Mouse (Mus musculus): ENCODE results near the gene 1110051M20Rik.

Gene 1110051M20Rik

GRCm38 (mm10) chr2:91413811-91414210 lies 30.7 kb downstream of the 1110051M20Rik start:
- peak; percentile 38 for DNase-seq

DNA sequence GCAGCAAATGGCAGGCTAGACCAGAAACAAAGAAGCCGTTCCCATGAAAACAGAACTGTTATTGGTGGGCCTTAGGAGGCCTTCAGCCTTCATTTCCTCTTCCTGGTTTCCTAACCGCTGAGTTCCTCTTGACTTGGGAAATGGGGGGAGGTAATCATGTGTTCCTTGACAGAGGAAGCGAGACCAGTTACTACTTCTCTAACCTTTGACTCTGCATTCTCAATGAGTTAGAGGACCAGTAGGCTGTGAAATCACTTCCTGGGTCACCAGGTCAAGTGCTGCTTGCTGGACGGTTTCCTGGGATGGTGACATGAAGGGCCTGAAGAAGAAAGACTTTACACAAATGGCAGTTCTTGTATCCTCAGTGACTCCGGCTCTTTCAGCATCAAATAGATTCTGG lies 32.1 kb downstream of the 1110051M20Rik start:
- DNase-seq, result peak; percentile 82

DNA sequence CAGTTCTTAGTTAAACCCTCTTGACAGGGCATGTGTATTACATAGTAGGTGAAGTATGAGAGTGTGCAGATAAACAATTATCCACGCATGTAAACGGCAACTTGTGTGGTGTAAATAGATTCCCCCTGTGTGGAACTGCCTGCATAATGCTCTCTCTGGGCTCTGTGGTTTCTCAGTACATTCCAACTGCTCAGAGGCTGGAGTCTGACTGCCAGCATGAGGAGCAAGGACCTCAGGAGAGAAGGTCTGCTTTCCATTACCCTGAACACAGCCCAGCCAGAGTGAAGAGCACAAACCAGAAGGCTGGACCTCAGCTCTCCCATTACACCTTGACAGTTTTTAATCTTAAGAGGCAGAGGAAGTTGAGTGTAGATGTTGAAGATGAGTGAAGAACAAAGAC lies 33.0 kb downstream of the 1110051M20Rik start:
- DNase-seq, result no peak

GRCm38 (mm10) chr2:91408031-91408430 lies 36.5 kb downstream of the 1110051M20Rik start:
- DNase-seq, result no peak

GRCm38 (mm10) chr2:91405071-91405470 lies 39.4 kb downstream of the 1110051M20Rik start:
- DNase-seq, result no peak

GRCm38 (mm10) chr2:91399727-91400126 lies 44.8 kb downstream of the 1110051M20Rik start:
- DNase-seq, result peak; percentile 20

DNA sequence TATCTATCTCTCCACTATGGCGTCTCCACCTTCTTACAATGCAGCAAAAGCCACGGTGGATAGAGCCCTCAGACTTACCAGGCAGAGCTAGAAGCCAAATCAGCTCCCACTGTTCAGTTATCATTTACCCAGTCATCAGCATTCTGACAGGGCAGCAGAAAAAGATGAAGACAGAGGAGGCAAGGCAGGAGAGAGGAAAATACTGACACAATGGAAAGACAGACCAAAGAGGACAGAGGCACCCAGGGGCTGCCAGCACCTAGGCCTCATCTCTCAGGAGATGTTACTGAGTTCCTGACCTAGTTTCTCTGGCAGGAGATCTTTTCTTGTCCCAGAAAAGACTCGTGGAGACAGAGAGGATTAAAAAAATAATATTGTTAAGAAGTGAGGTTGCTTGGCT lies 45.3 kb downstream of the 1110051M20Rik start:
- no peak for DNase-seq

GRCm38 (mm10) chr2:91394078-91394477 lies 50.4 kb downstream of the 1110051M20Rik start:
- DNase-seq, result no peak

GRCm38 (mm10) chr2:91388738-91389137 lies 55.8 kb downstream of the 1110051M20Rik start:
- DNase-seq, result no peak

GRCm38 (mm10) chr2:91388281-91388680 lies 56.2 kb downstream of the 1110051M20Rik start:
- DNase-seq, result no peak

GRCm38 (mm10) chr2:91387287-91387958 lies 57.1 kb downstream of the 1110051M20Rik start:
- no peak for DNase-seq

DNA sequence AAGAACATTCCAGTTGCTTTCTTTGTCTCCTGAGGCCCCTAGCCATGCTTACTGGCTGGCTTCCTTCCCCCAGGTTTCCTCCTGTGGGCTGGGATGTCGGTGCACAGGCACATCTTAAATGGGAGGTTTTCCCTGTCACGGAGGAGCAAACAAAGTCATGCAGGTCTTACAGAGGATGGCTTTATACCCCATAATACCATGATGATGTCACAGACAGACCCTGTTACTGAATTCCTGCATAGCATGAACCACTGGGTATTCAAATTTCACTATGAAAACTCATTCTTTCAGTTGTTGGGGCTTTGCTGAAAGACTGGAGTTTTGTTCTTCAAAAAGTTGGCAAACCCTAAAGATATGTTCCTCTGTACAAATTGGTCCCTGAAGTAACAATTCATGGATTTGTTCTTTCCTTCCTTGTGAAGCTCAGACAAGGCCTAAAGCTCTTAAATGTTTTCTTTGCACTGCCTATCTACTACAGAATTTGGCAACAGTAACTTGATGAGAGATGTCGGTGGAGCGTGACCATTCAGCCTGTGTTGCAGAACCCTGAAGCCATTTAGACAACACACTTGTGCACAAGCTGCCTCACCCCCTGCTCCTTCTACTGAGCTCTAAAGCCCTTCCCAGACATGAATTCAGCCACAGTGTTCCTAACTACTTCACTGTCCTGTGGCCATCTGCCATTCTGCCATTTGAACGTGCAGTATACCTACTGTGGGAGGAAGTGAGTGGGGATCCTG lies 57.8 kb downstream of the 1110051M20Rik start:
- no peak for DNase-seq

GRCm38 (mm10) chr2:91383294-91383693 lies 61.2 kb downstream of the 1110051M20Rik start:
- DNase-seq, result no peak

DNA sequence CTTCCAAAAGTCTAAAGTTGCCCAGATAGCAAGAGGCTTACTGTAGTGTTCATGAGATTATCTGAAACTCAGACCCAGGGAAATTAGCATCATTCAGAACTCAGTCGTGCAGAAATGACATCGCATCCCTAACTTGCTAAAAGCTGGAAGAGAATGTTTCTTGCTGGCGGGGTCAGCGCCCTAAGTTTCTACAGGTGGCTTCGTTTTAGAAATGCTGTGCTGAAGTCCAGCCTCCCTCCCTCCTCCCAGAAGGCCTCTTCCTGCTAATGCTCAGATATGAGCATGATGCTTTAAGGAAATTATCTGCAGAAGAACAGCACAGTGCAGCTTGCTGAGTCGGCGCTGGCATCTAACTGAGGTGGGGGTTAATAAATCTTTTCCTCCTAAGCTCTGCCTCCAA lies 67.5 kb downstream of the 1110051M20Rik start:
- DNase-seq, result no peak

GRCm38 (mm10) chr2:91370314-91370713 lies 74.2 kb downstream of the 1110051M20Rik start:
- no peak for DNase-seq

DNA sequence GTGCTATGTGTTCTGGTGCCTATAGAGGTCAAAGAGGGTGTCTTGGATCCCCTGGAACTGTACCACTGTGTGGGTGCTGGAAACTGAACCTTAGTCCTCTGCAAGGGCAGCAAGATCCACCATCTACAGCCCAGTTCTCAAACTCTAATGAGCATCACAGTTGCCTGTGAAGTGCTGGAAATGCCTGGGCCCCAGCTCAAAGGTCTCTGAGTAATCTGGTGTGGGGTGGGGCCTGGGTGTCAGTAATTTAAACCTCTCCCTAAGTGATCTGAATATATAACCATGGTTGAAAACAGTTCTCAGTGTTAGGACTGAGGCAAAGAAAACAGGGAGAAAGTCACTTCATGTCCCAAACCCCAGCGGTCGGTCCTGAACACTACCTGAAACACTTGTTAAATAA lies 81.2 kb downstream of the 1110051M20Rik start:
- no peak for DNase-seq

- peak; percentile 80 for DNase-seq
Measured at GRCm38 (mm10) chr2:91361068-91361528, 83.4 kb downstream of the 1110051M20Rik start.

- peak; percentile 85 for DNase-seq
Measured at GRCm38 (mm10) chr2:91355767-91356166, 88.7 kb downstream of the 1110051M20Rik start.

- DNase-seq, result no peak
Measured at GRCm38 (mm10) chr2:91354727-91355403, 89.6 kb downstream of the 1110051M20Rik start.

- DNase-seq, result no peak
Measured at GRCm38 (mm10) chr2:91353854-91354253, 90.7 kb downstream of the 1110051M20Rik start.

- no peak for DNase-seq
Measured at GRCm38 (mm10) chr2:91351841-91352240, 92.7 kb downstream of the 1110051M20Rik start.

GRCm38 (mm10) chr2:91349974-91350457 lies 94.5 kb downstream of the 1110051M20Rik start:
- peak; percentile 75 for DNase-seq

DNA sequence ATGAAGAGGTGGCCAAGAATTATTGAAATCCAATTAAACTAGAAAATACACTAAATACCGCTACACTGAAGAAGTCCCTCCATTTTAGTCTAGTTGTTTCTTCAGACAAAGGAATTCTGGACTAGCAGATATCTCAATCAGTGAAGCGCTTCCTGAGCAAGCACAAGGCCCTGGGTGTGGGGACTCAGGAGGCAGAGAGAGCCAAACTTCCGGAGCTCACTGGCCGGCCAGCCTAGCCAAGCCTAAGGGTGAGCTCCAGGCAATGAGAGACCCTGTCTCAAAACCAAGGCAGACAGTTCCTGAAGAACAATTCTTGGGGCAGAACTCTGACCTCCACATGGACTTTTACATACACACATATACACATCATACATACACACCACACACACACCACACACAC lies 95.6 kb downstream of the 1110051M20Rik start:
- DNase-seq, result peak; percentile 73

All from lung, postnatal 36 days (tissue).